Mouse (Mus musculus) bone marrow, adult 2 months (tissue): ENCODE data around the gene P4ha1.

ENCODE experiments used
- CTCF ChIP-seq: fragments of 200-500 bp; IDR thresholded peaks from 2 replicates; pipeline ENCODE4 v1.5.1; 2011; ENCODE audit warnings: low read length, control low read depth; ENCODE audit not compliant: control insufficient read depth, insufficient read depth
- POLR2A ChIP-seq: fragments of 200-500 bp; IDR thresholded peaks from 2 replicates; pipeline ENCODE4 v1.6.1; 2011; ENCODE audit warnings: low read depth, mild to moderate bottlenecking, control low read depth, low read length, borderline replicate concordance; ENCODE audit not compliant: control insufficient read depth

DNA sequence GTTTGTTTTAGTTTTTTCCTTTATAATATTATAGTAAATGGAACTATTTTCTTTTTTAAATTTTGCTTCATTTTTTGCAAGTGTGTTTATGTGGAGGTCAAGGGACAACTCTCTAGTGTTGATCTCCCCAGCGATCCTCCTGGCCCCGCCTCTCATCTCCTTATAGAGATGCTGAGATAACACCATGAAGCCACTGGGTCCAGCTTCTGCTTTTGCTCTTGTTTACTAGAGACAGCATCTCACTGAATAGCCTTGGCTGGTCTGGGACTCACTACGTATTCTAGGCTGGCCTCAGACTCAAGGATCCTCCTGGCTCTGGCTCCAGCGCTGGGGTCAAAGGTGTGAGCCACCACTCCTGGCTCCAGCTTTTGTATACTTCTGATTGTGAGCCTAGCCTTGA is 96.4 kb downstream of the P4ha1 start:
- TF ChIP-seq CTCF (no peak), POLR2A (no peak)
